Mouse (Mus musculus) spleen, embryonic (tissue): ENCODE results near the gene Armcx2.
"Not testable (repeated sequence)": the region's sequence is repeated elsewhere in the genome, so short reads cannot be mapped to it uniquely, and the experiment has no call there.

ENCODE experiments used
- CTCF ChIA-PET: fragments of 350-600 bp; sonication (Branson Sonifier 250); formaldehyde crosslinking; loops from one replicate; lab custom pipeline; 2022; lab: Charles Lee

The Armcx2 gene

GRCm38 (mm10) chrX:134808755-134809224 is at the start of gene Armcx2:
TSS of gene Armcx2 (minus strand) at chrX:134809221.
- CTCF ChIA-PET: no interaction called here

- CTCF ChIA-PET: no interaction called here
These were observed 40.6 kb upstream of the Armcx2 start for GRCm38 (mm10) chrX:134849662-134850061.

GRCm38 (mm10) chrX:134844424-134844823 is 35.4 kb upstream of the Armcx2 start:
- CTCF ChIA-PET: no interaction called here

GRCm38 (mm10) chrX:134830508-134830907 is 21.5 kb upstream of the Armcx2 start:
- CTCF ChIA-PET: no interaction called here

- CTCF ChIA-PET: no interaction called here
These were observed 927 bp downstream of the Armcx2 start for GRCm38 (mm10) chrX:134807833-134808754.

- CTCF ChIA-PET: no interaction called here
These were observed 21.3 kb downstream of the Armcx2 start for GRCm38 (mm10) chrX:134787728-134788127.

GRCm38 (mm10) chrX:134763428-134764198 is 45.4 kb downstream of the Armcx2 start:
- CTCF ChIA-PET: not testable (repeated sequence)

- CTCF ChIA-PET: no interaction called here
These were observed 51.6 kb downstream of the Armcx2 start for GRCm38 (mm10) chrX:134757293-134757995.

GRCm38 (mm10) chrX:134756434-134757292 is 52.4 kb downstream of the Armcx2 start, which contains the start of gene Armcx3:
TSS of gene Armcx3 (plus strand) at chrX:134756595.
- CTCF ChIA-PET: no interaction called here
